Mouse (Mus musculus) intestine, embryonic 16.5 days (tissue): ENCODE data around the gene Npb. TPM values are rescaled to one million over a fixed set of nuclear protein-coding genes. Genes with fewer than 3 reads are reported as not detected.

Source experiments
- ATAC-seq: fragments of 200-750 bp; cut with Nextera tagmentation; 2 replicates; pipeline ENCODE4 v1.8.0; 2017; ENCODE audit warnings: moderate TSS enrichment, moderate library complexity
- H3K27ac ChIP-seq: fragments of 300-500 bp; sonication (generic); 2 replicates; pipeline ENCODE4 v1.5.1; 2014; ENCODE audit warnings: mild to moderate bottlenecking, low read length
- H3K27me3 ChIP-seq: fragments of 300-500 bp; sonication (generic); replicated peaks from 2 replicates; pipeline ENCODE4 v1.6.1; 2014; ENCODE audit warnings: low read length, control low read depth, mixed read lengths; ENCODE audit not compliant: control insufficient read depth, insufficient read depth
- H3K36me3 ChIP-seq: fragments of 300-500 bp; sonication (generic); 2 replicates; pipeline ENCODE4 v1.6.1; 2014; ENCODE audit warnings: low read length, control low read depth; ENCODE audit not compliant: control insufficient read depth, insufficient read depth
- H3K4me1 ChIP-seq: fragments of 300-500 bp; sonication (generic); 2 replicates; pipeline ENCODE4 v1.6.1; 2014; ENCODE audit warnings: low read length, control low read depth, mixed read lengths; ENCODE audit not compliant: control insufficient read depth, insufficient read depth
- H3K4me2 ChIP-seq: fragments of 300-500 bp; sonication (generic); 2 replicates; pipeline ENCODE4 v1.6.1; 2014; ENCODE audit warnings: low read depth, low read length, control low read depth
- H3K4me3 ChIP-seq: fragments of 300-500 bp; sonication (generic); 2 replicates; pipeline ENCODE4 v1.5.1; 2014; ENCODE audit warnings: mild to moderate bottlenecking, low read length
- H3K9ac ChIP-seq: fragments of 300-500 bp; sonication (generic); 2 replicates; pipeline ENCODE4 v1.6.1; 2014; ENCODE audit warnings: low read depth, low read length
- H3K9me3 ChIP-seq: fragments of 300-500 bp; sonication (generic); 2 replicates; pipeline ENCODE4 v1.6.1; 2016; ENCODE audit warnings: low read length, control low read depth; ENCODE audit not compliant: control insufficient read depth
- WGBS: fragments of 180-500 bp; shearing (Covaris S2); extraction: QIAGEN DNeasy Blood & Tissue Kit; methylation state at CpG from one replicate; pipeline ENCODE4 v1.1.7; 2014; 5-methylcytosine and 5-hydroxymethylcytosine counted together
- polyA plus RNA-seq: library from polyadenylated mRNA; unstranded; fragments of >200 nt; fragmentation: Nextera tagmentation; extraction: Ambion mirVana; gene quantifications from 2 replicates; pipeline ENCODE4 v1.2.1, GENCODE M21; 2015

Npb gene
- polyA plus RNA-seq, 1 experiment from 2014 or later: 3.8 TPM

DNA sequence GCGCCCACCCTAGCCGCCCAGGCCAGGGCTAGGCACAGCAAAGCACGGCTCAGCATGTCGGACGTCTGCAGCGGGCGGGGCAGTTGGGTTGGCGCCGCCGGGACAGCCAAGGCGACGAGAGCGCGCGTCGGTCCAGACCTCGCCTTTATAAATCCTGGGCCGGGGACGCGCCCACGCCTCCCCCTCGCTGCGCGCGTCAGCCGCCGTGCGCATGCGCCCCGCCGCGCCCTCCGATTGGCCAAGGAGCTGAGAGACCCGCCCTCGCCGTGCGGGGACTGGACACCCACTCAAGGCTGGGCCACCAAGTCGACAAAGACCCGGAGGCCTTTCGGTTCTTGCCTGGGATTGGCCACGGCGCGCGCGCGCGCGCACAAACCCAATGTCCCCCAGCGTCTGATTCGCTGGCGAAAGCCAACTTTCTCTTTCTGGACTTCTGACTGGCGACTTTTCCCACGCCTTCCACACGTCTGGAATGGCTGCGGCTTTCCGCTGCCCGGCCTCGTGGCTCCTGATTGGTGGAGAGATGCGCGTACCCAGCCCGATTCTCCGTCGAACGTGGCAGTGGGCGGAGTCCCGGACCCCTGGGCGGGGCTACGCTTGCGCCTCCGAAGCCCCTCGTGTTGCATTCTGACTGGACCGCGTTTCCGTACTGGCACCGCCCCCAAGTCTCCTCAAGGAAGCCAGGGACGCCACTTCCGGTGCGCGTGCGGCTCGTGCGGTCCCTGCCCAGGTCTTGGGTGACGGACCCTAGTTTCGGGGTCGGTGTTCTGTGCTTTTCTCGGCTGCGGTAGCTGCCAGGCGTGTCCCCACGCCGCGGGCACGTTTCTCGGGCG is 35.3 kb upstream of the Npb start, which contains the start of gene P4hb:
Gene P4hb (minus strand): TSS at position 502 of the 833 bp plus-strand sequence.
- Histone ChIP-seq H3K27ac (peak within 1 kb of the TSS; percentile 98), H3K9me3 (no peaks in the 10 kb centered on the region), H3K36me3 (peaks cover 18% of the 10 kb centered on the region), H3K4me3 (peak within 1 kb of the TSS; percentile 81), H3K27me3 (no peaks in the 10 kb centered on the region), H3K4me1 (peaks cover 37% of the 10 kb centered on the region), H3K9ac (peak within 1 kb of the TSS; percentile 96), H3K4me2 (peak within 1 kb of the TSS; percentile 71)
- WGBS: under 1% methylated on average over 88 of the region's 94 CpGs
- ATAC-seq: peak; percentile 95

DNA sequence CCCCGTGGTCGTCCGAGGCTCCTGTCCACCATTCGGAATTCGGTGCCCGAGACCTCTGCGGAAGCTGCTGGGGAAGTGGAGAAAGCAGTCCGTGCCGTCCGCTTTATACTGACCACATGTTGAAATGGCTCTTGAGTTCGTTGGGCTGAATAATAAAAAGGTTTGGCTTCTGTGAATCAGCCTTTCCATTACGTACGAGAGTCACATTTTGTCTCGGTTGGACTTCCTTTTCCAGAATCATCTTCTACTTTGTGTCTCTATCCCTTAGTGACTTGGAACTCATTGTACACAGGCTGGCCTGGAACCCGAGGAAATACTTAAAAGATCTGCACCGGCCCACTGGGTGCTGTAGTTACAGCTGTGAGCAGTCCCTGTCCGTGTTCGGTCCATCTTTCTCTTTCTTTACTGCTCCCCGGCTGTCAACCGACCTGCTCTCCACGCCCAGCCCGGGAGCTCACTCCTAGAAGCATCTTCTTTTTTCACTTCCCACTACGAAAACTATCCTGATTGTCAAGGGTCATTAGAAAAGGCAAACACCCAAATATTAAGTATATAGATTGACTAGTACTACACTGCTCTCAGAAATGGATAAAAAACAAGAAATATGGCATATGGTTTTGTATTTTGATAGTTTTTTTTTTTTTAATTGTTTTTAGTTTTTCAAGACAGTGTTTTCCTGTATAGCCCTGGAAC is 34.5 kb upstream of the Npb start:
- under 1% methylated on average over 23 of the region's 23 CpGs for WGBS
- no peak for ATAC-seq

DNA sequence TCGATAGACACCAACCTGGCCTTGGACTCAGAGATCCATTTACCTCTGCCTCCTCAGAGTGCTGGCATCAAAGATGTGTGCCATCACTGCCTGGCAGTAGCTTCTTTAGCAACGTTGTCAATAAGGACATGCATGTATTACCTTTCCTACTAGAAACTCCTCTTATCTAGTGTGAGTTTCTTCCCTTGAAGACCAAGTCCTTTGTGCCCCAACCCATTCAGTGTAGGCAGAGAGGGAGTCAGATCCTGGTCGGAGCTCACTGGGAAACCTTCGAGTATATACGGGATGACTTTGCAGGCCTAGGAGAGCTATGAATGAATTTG is 34.0 kb upstream of the Npb start:
- Histone ChIP-seq H3K27me3 (no peaks in the 10 kb centered on the region), H3K9me3 (no peaks in the 10 kb centered on the region), H3K36me3 (peaks cover 31% of the 10 kb centered on the region), H3K4me2 (peak overlapping the region; percentile 71), H3K27ac (peak overlapping the region; percentile 55), H3K4me3 (peak overlapping the region; percentile 81), H3K4me1 (peaks cover 50% of the 10 kb centered on the region), H3K9ac (peak overlapping the region; percentile 96)
- no peak for ATAC-seq
- 38% methylated on average over 5 of the region's 5 CpGs for WGBS

More for the DNA sequence above, 34.5 kb upstream of the Npb start:
- Histone ChIP-seq H3K4me2 (peak overlapping the region; percentile 71), H3K27me3 (no peaks in the 10 kb centered on the region), H3K4me3 (peak overlapping the region; percentile 81), H3K4me1 (peaks cover 44% of the 10 kb centered on the region), H3K27ac (peak overlapping the region; percentile 98), H3K9ac (peak overlapping the region; percentile 96), H3K9me3 (no peaks in the 10 kb centered on the region), H3K36me3 (peaks cover 26% of the 10 kb centered on the region)

DNA sequence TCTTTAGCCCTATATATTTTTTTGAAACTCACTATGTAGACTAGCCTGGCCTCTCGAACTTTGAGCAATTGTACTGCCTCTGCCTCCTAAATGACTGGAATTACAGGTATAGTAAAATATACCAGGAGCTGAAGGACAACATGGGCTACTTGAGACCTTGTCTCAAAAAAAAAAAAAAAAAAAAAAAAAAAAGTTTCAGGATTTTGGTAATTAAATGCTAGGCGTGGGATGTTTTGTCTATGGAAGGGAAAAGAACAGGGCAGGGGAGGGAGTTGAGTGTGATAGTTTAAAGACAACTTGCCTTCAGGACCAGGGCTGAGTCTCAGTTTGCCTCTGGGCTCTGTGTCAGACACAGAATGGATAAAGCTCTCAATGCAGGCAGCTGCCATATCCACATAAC is 33.2 kb upstream of the Npb start:
- Histone ChIP-seq H3K9me3 (no peaks in the 10 kb centered on the region), H3K27ac (no peak overlapping the region; the same call in 1 of the 2 replicates), H3K9ac (peak overlapping the region; percentile 96; the same call in 1 of the 2 replicates), H3K36me3 (peaks cover 30% of the 10 kb centered on the region), H3K27me3 (no peaks in the 10 kb centered on the region), H3K4me3 (no peak overlapping the region), H3K4me2 (no peak overlapping the region), H3K4me1 (peaks cover 58% of the 10 kb centered on the region)
- no peak for ATAC-seq
- 79% methylated on average over 2 of the region's 2 CpGs for WGBS

DNA sequence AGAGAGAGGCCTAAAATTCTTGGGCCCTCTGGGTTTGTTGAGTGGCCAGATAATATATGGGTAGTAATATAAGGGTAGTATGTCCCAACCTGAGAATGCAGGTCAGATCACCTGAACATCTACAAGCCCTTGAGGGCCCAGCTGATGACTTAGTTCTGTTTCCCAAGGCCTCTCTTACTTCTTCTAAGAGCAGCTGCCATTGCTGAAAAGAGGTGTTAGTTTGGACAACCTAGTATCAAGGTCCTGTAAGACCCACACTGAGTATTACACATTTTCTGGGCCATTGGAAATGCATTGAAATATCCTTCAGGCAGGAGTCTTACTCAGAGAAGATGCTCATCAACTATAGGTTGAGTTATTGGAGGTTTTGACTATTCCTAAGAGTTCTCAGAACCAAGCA is 32.3 kb upstream of the Npb start:
- no peaks in the 10 kb centered on the region for H3K9me3 ChIP-seq
- peak overlapping the region; percentile 40; the same call in 1 of the 2 replicates for H3K9ac ChIP-seq
- peak overlapping the region; percentile 94 for H3K27ac ChIP-seq
- no peak overlapping the region for H3K4me3 ChIP-seq
- H3K4me1 ChIP-seq: peaks cover 55% of the 10 kb centered on the region
- ATAC-seq: no peak
- H3K36me3 ChIP-seq: peaks cover 23% of the 10 kb centered on the region
- H3K4me2 ChIP-seq: 0 out of 2 replicates have a peak overlapping the region, but pooled peaks have one; percentile 30
- H3K27me3 ChIP-seq: no peaks in the 10 kb centered on the region

DNA sequence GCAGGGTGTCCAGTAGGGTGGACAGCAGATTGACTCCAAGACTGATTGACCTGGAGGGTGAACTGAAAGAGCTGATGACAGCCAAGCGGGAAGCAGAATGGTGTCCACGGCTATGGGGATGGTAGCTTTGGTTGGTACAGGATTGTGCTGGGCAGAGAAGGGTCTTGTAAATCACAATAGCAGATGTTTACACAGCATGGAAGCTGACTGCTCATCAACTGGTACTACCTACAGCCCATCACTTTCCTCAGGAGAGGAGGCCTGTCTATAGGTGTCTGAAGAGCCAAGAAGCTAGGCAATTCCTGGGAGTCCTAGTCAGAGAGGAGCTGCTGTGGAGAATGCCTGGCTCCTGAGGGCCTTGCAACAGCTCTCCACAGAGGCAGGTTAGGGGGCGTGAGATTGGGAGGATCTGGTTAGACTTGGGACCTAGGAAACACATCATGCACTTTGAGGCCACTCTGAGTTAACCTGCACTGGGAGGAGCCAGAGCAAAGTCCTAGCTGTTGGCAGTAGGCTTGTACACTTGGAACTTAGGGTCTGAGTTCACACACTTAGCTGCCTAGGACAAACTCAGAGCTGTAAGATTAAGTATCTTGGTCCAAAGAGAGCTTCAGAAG is 31.8 kb upstream of the Npb start:
- H3K4me2 ChIP-seq: peak overlapping the region; percentile 44
- peak; percentile 24 for ATAC-seq
- peak overlapping the region; percentile 23 for H3K4me3 ChIP-seq
- peaks cover 20% of the 10 kb centered on the region for H3K36me3 ChIP-seq
- H3K9me3 ChIP-seq: no peaks in the 10 kb centered on the region
- H3K27ac ChIP-seq: peak overlapping the region; percentile 96
- H3K27me3 ChIP-seq: no peaks in the 10 kb centered on the region
- WGBS: 73% methylated on average over 3 of the region's 3 CpGs
- H3K9ac ChIP-seq: peak overlapping the region; percentile 50
- peaks cover 50% of the 10 kb centered on the region for H3K4me1 ChIP-seq

DNA sequence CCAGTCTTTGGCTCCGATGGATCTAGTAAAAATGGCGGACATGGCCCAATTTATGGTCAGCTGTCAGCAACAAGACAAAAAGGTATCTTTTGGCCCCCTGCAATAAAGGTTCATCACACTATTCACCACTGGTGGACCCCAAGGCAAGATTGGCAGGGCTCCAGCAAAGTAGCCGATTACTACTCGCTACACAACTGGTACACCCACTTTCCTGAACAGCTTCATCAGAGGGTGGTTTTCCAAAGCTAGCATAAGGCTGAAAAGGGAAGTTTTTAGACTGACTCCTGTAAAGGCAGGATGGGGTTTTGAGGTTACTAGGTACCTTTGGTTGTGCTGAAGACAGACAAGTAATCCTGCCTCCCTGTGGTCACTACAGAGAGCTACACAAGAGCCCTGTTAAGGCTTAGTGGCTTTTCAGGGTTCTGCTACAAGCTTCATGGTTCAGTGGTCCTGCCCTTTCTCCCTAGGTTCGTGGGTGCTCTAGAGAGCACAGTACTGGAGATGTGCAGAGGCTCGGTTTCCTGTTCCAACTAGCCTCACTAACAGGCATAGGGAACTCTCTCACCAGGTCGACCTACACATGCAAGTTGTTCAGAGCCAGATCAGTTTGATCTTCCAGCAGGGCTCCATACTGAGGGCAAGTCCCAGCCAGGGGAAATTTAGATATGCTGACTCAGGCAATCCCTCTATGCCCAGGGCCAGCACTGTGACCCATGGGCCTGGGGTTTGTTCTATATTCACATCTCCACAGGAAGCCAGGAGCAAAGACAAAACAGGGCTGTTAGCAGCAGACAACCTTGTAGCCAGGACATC is 30.9 kb upstream of the Npb start:
- H3K9me3 ChIP-seq: no peaks in the 10 kb centered on the region
- peak overlapping the region; percentile 44 for H3K4me2 ChIP-seq
- H3K4me3 ChIP-seq: peak overlapping the region; percentile 23; the same call in 1 of the 2 replicates
- WGBS: 84% methylated on average over 7 of the region's 7 CpGs
- no peak for ATAC-seq
- peaks cover 50% of the 10 kb centered on the region for H3K4me1 ChIP-seq
- peak overlapping the region; percentile 96 for H3K27ac ChIP-seq
- peak overlapping the region; percentile 50; the same call in 1 of the 2 replicates for H3K9ac ChIP-seq
- H3K36me3 ChIP-seq: peaks cover 20% of the 10 kb centered on the region
- no peaks in the 10 kb centered on the region for H3K27me3 ChIP-seq

DNA sequence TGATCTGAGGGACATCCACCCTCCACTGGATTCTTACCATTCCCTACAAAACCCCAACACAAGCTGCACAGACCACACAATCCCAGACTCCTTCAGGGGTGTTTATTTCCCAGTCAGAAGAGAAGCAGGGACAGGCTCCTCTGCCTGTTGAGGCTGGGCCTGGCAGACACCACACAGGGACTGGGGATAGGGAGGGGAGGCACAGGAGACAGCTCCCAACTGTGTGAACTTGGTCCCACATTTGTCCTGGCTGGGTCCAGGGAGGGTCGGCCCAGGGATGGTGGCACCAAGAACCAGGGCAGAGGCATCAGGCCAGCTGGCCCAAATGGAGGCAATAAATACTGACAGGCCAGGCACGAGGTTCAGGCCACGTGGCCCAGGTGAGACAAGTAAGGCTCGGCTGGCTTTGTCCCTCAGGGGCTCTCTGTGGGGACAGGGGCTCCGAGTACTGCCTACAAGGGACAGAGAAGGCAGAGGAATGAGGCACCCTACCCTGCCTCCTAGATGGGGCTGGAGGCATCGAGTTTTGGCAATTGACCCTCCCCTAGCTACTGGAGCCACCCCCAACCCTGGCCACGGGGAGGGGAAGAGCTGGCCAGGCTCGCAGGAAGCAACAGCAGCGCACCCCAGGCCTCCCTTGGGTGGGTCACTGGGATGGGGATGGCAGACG is 30.1 kb upstream of the Npb start:
- no peaks in the 10 kb centered on the region for H3K27me3 ChIP-seq
- H3K9me3 ChIP-seq: no peaks in the 10 kb centered on the region
- no peak overlapping the region for H3K4me2 ChIP-seq
- H3K4me3 ChIP-seq: no peak overlapping the region
- peak overlapping the region; percentile 45; the same call in 1 of the 2 replicates for H3K9ac ChIP-seq
- 77% methylated on average over 10 of the region's 10 CpGs for WGBS
- peak overlapping the region; percentile 96 for H3K27ac ChIP-seq
- ATAC-seq: no peak
- peaks cover 50% of the 10 kb centered on the region for H3K4me1 ChIP-seq
- H3K36me3 ChIP-seq: peaks cover 20% of the 10 kb centered on the region
